Mouse (Mus musculus) layer of hippocampus, postnatal 14 days (tissue): Measurements from ENCODE around the gene 2700081O15Rik. TPM values are rescaled to one million over a fixed set of nuclear protein-coding genes. Genes with fewer than 3 reads are reported as not detected.

Source experiments
- microRNA-seq, 2 experiments: library from miRNA; unstranded; fragments of <30 nt; microRNA quantifications; one replicate each; pipeline ENCODE4 v1.2.0; 2021
- total RNA-seq, 2 experiments: library from RNA; stranded (reverse); gene quantifications; 2 replicates each; pipeline ENCODE4 v1.2.3; 2021

2700081O15Rik gene
- total RNA-seq, 2 experiments from 2014 or later, result 57.8 to 64.3 TPM

Small RNA genes within 50 kb of the gene (microRNA-seq; reads per million reads assigned to microRNA genes)
- 1.4 to 2.0 reads per million in 2 experiments for gene Mir6991

Other genes with a start within 250 kb of the 2700081O15Rik start
- 100 to 1,000 TPM; 278 to 289 TPM for gene Otub1, start 211.3 kb upstream of the 2700081O15Rik start, total RNA-seq
- 100 to 1,000 TPM; 973 to 982 TPM for gene Cox8a, start 200.0 kb upstream of the 2700081O15Rik start, total RNA-seq
- 10 to 100 TPM; 32.1 to 35.0 TPM for gene Naa40, start 176.4 kb upstream of the 2700081O15Rik start, total RNA-seq
- gene Rcor2, start 150.3 kb upstream of the 2700081O15Rik start, total RNA-seq, result 10 to 100 TPM; 20.2 to 23.2 TPM
- gene Mark2, start 75.8 kb upstream of the 2700081O15Rik start, total RNA-seq, result 100 to 1,000 TPM in 1 of 2 experiments, 10 to 100 TPM in 1; 95.9 to 110 TPM
- 10 to 100 TPM; 32.8 to 33.9 TPM for gene Spindoc, start 34.6 kb upstream of the 2700081O15Rik start, total RNA-seq
- 100 to 1,000 TPM; 850 to 871 TPM for gene Rtn3, start 65.7 kb downstream of the 2700081O15Rik start, total RNA-seq
- 10 to 100 TPM; 20.8 to 20.9 TPM for gene Atl3, start 76.4 kb downstream of the 2700081O15Rik start, total RNA-seq
- 10 to 100 TPM; 13.0 to 14.9 TPM for gene Pla2g16, start 139.8 kb downstream of the 2700081O15Rik start, total RNA-seq
- gene Lgals12, start 189.6 kb downstream of the 2700081O15Rik start, total RNA-seq, result under 1 TPM; 0.21 to 0.31 TPM
- not detected for gene Hrasls5, start 194.9 kb downstream of the 2700081O15Rik start, total RNA-seq